ENCODE assay signal across 32 mouse cellular contexts in genomic region chr2:163031757-163032156, GRCm38 (mm10). TPM values are rescaled to one million over a fixed set of nuclear protein-coding genes. Genes with fewer than 3 reads are reported as not detected.
A peak's percentile ranks its signal among the peaks of the same experiment; 100 is the strongest.
DNase-seq lines count a peak whose midpoint lies in the region; ATAC-seq lines count a peak whose summit lies in the region.
"Had no signal": no experiment of that assay in that cellular context is flagged by ENCODE, and none has a peak within 500 bp of the region (broad histone marks: within the 10 kb centered on the region; RNA-seq: fewer than 3 reads in every experiment).

No protein-coding gene starts in this region.

- 0 out of 2 replicates have a peak, but pooled peaks cover 15% of the 10 kb centered on the region for H3K36me3 ChIP-seq in hindbrain, embryonic 11.5 days (ENCODE audit: control insufficient read depth, insufficient read depth, low read length)

- H3K27me3 ChIP-seq in hindbrain, embryonic 11.5 days (ENCODE audit: control insufficient read depth, insufficient read depth, low read length): no peaks in the 10 kb centered on the region
- H3K27me3 ChIP-seq: CH12.LX; embryonic facial prominence, embryonic 13.5 days; embryonic facial prominence, embryonic 15.5 days; forebrain, embryonic 12.5 days; Patski had no signal

- H3K4me1 ChIP-seq in hindbrain, embryonic 11.5 days (replicated peaks; ENCODE audit: control insufficient read depth, insufficient read depth, low read length): no peaks in the 10 kb centered on the region
- H3K4me1 ChIP-seq: embryonic facial prominence, embryonic 13.5 days; embryonic facial prominence, embryonic 15.5 days; forebrain, embryonic 12.5 days had no signal

- 85% methylated on average over 2 of the region's 2 CpGs for WGBS in hindbrain, embryonic 11.5 days

- H3K9ac ChIP-seq in hindbrain, embryonic 11.5 days (ENCODE audit: low read depth, low read length): no peak overlapping the region
- H3K9ac ChIP-seq: embryonic facial prominence, embryonic 13.5 days; embryonic facial prominence, embryonic 15.5 days; forebrain, embryonic 12.5 days had no signal

- no peak overlapping the region for H3K4me2 ChIP-seq in hindbrain, embryonic 11.5 days (replicated peaks; ENCODE audit: low read depth, low read length)
- H3K4me2 ChIP-seq: embryonic facial prominence, embryonic 13.5 days; embryonic facial prominence, embryonic 15.5 days; forebrain, embryonic 12.5 days had no signal

- no peak for ATAC-seq in megakaryocyte progenitor cell, adult 5-6 weeks (replicated peaks; ENCODE audit: poor library complexity)
- ATAC-seq in hindbrain, embryonic 11.5 days (ENCODE audit: low FRiP score): no peak
- ATAC-seq: activated CD4-positive, CD25-positive, alpha-beta regulatory T cell, adult 4 months; CD4-positive, CD25-positive, alpha-beta regulatory T cell, adult 4 months; forebrain, embryonic 14.5 days; forebrain, embryonic 16.5 days; Patski had no signal

- no peak overlapping the region for H3K4me3 ChIP-seq in hindbrain, embryonic 11.5 days (ENCODE audit: low read depth, low read length)
- H3K4me3 ChIP-seq: embryonic facial prominence, embryonic 13.5 days; embryonic facial prominence, embryonic 15.5 days; erythroblast, embryonic 14.5 days; forebrain, embryonic 10.5 days; forebrain, embryonic 12.5 days had no signal

- no peak overlapping the region for H3K27ac ChIP-seq in hindbrain, embryonic 11.5 days (ENCODE audit: low read depth, low read length)
- H3K27ac ChIP-seq: embryonic facial prominence, embryonic 13.5 days; embryonic facial prominence, embryonic 15.5 days; forebrain, embryonic 10.5 days; forebrain, embryonic 12.5 days had no signal

- H3K9me3 ChIP-seq in hindbrain, embryonic 11.5 days (ENCODE audit: control insufficient read depth, low read length): no peaks in the 10 kb centered on the region
- H3K9me3 ChIP-seq: embryonic facial prominence, embryonic 13.5 days; embryonic facial prominence, embryonic 15.5 days; forebrain, embryonic 10.5 days; forebrain, embryonic 12.5 days; G1E had no signal

- peak; percentile 22 for DNase-seq in adrenal gland, adult 2 months
- no peak for DNase-seq in adrenal gland, postnatal 10 days
- peak; percentile 98 for DNase-seq in ES-CJ7 (ENCODE audit: low read depth, low spot score)
- DNase-seq in R1 (ENCODE audit: low read depth, low spot score): peak; percentile 99
- no peak for DNase-seq in hindbrain, embryonic 11.5 days (ENCODE audit: low spot score)
- DNase-seq in kidney, postnatal 36 days: no peak
- DNase-seq: adrenal gland, postnatal 14 days; B cell, adult 2 months; cerebellum, adult 11-12 months; cerebellum, adult 2 months; cerebellum, adult 9-10 months; cerebellum, postnatal 10 days; cerebellum, postnatal 36 days; embryo, embryonic 11 days had no signal

RNA-seq across cellular contexts. Expression of gene Ift52, which starts 14.6 kb away (rescaled TPM):
- total RNA-seq in adrenal gland, adult 2 months (2021): 10 to 100 TPM; 44.5 to 55.8 TPM
- polyA plus RNA-seq in adrenal gland, adult 2 months (2012; rRNA removed): 19.4 and 25.9 TPM in 2 replicates
- total RNA-seq in adrenal gland, postnatal 10 days (2021): 10 to 100 TPM; 35.6 to 38.1 TPM
- 31.8 and 41.2 TPM in 2 replicates for total RNA-seq in megakaryocyte progenitor cell, adult 5-6 weeks (2015)
- total RNA-seq in megakaryocyte progenitor cell, adult 5-6 weeks (2017): 13.5 and 28.3 TPM in 2 replicates
- polyA plus RNA-seq in hindbrain, embryonic 11.5 days (2014; fragmentation: Nextera tagmentation; extraction: Ambion mirVana): 59.7 and 63.6 TPM in 2 replicates

RNA-seq across cellular contexts. Expression of gene Mybl2, which starts 22.7 kb away (rescaled TPM):
- 1 to 10 TPM; 1.3 to 2.2 TPM for total RNA-seq in adrenal gland, adult 2 months (2021)
- polyA plus RNA-seq in adrenal gland, adult 2 months (2012; rRNA removed): 1.2 and 1.9 TPM in 2 replicates
- 10 to 100 TPM in 1 of 2 experiments, 1 to 10 TPM in 1; 8.8 to 11.1 TPM for total RNA-seq in adrenal gland, postnatal 10 days (2021)
- 28.1 and 30.8 TPM in 2 replicates for total RNA-seq in megakaryocyte progenitor cell, adult 5-6 weeks (2015)
- 39.0 and 40.6 TPM in 2 replicates for total RNA-seq in megakaryocyte progenitor cell, adult 5-6 weeks (2017)
- 17.7 and 19.8 TPM in 2 replicates for polyA plus RNA-seq in hindbrain, embryonic 11.5 days (2014; fragmentation: Nextera tagmentation; extraction: Ambion mirVana)

RNA-seq across cellular contexts. Expression of gene Sgk2, which starts 44.6 kb away (rescaled TPM):
- total RNA-seq in adrenal gland, adult 2 months (2021): 1 to 10 TPM in 1 of 2 experiments, under 1 TPM in 1; 0.35 to 1.1 TPM
- 0.35 and 0.77 TPM in 2 replicates for polyA plus RNA-seq in adrenal gland, adult 2 months (2012; rRNA removed)
- 1 to 10 TPM; 2.1 to 3.1 TPM for total RNA-seq in adrenal gland, postnatal 10 days (2021)
- total RNA-seq in megakaryocyte progenitor cell, adult 5-6 weeks (2015): not detected in 2 replicates
- total RNA-seq in megakaryocyte progenitor cell, adult 5-6 weeks (2017): not detected in 2 replicates
- not detected in 2 replicates for polyA plus RNA-seq in hindbrain, embryonic 11.5 days (2014; fragmentation: Nextera tagmentation; extraction: Ambion mirVana)
- total RNA-seq: CH12.LX, G1E had no signal
- polyA plus RNA-seq: CD4-positive, CD25-positive, alpha-beta regulatory T cell, adult 4 months; embryonic facial prominence, embryonic 11.5 days; embryonic facial prominence, embryonic 15.5 days; erythroblast, embryonic 14.5 days; forebrain, embryonic 10.5 days; forebrain, embryonic 12.5 days; forebrain, embryonic 14.5 days; forebrain, embryonic 16.5 days; G1E had no signal

RNA-seq across cellular contexts. Expression of gene Gtsf1l, which starts 55.9 kb away (rescaled TPM):
- total RNA-seq in adrenal gland, adult 2 months (2021): not detected
- polyA plus RNA-seq in adrenal gland, adult 2 months (2012; rRNA removed): not detected in 2 replicates
- total RNA-seq in adrenal gland, postnatal 10 days (2021): not detected
- 0.90 and 1.4 TPM in 2 replicates for total RNA-seq in megakaryocyte progenitor cell, adult 5-6 weeks (2015)
- 0.61 TPM in 1 of 2 replicates, not detected in the other for total RNA-seq in megakaryocyte progenitor cell, adult 5-6 weeks (2017)
- 0.25 and 0.28 TPM in 2 replicates for polyA plus RNA-seq in hindbrain, embryonic 11.5 days (2014; fragmentation: Nextera tagmentation; extraction: Ambion mirVana)
- total RNA-seq: adrenal gland, adult 18-20 months; adrenal gland, postnatal 14 days; adrenal gland, postnatal 36 days; CH12.LX; common myeloid progenitor, adult 5-6 weeks had no signal
- polyA plus RNA-seq: activated CD4-positive, CD25-positive, alpha-beta regulatory T cell, adult 4 months; CD4-positive, CD25-positive, alpha-beta regulatory T cell, adult 4 months; cerebellum, adult 2 months; embryonic facial prominence, embryonic 11.5 days; embryonic facial prominence, embryonic 13.5 days; erythroblast, embryonic 14.5 days; forebrain, embryonic 10.5 days; forebrain, embryonic 12.5 days; forebrain, embryonic 16.5 days; frontal cortex, adult 2 months; G1E; Patski had no signal

Comparison
In these comparisons a context has a peak if more than half of its experiments do, and no peak if none do; other contexts are left out.
1. DNase-seq: peak in adrenal gland, adult 2 months (single experiment), ES-CJ7 (single experiment) and R1 (single experiment); none in adrenal gland, postnatal 10 days (single experiment), hindbrain, embryonic 11.5 days (single experiment) and kidney, postnatal 36 days (0 of 2).